Mouse (Mus musculus) lung, postnatal 0 days (tissue): ENCODE results near the gene Mical3.

ENCODE experiments used
- CTCF ChIP-seq: IDR thresholded peaks from 2 replicates; pipeline ENCODE4 v1.5.1; 2016; ENCODE audit warnings: antibody characterized with exemption, mild to moderate bottlenecking
- EP300 ChIP-seq: IDR thresholded peaks from 2 replicates; pipeline ENCODE4 v1.6.1; 2016; ENCODE audit warnings: antibody characterized with exemption, mild to moderate bottlenecking, control low read depth

DNA sequence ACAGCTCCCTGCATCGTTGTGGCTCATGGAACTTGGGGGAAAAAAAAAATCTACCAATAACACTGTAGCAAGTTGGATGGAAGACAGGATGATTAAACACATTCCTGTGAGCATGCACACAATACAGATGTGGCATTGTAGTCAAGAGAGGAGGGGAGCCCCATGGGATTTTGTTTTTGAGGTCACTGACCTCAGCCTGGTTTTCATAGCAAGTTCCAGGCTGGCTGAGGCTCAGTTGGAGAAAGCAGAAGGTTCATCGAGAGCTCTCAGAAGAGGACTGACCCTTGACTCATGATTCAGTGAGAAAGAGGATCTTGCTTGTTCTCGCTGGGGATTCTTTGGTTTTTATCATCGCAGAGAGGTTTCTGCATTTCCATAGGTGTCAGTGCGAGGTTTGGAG, 4.1 kb upstream of the Mical3 start:
- TF ChIP-seq EP300, result no peak
- no peak for TF ChIP-seq CTCF
